Mouse (Mus musculus) forebrain, embryonic 11.5 days (tissue): ENCODE results near the gene Fndc3b. TPM values are rescaled to one million over a fixed set of nuclear protein-coding genes. Genes with fewer than 3 reads are reported as not detected.

ENCODE experiments used
- ATAC-seq: fragments of 200-750 bp; cut with Nextera tagmentation; replicated peaks from 2 replicates; pipeline ENCODE4 v1.8.0; 2017; ENCODE audit warnings: moderate TSS enrichment; ENCODE audit not compliant: low FRiP score
- DNase-seq: peaks from one replicate; pipeline ENCODE4 v3.0.0-alpha.2; 2017; ENCODE audit warnings: low spot score
- H3K27ac ChIP-seq: fragments of 300-500 bp; sonication (generic); 2 replicates; pipeline ENCODE4 v1.5.1; 2014; ENCODE audit warnings: low read depth, low read length
- H3K27me3 ChIP-seq: fragments of 300-500 bp; sonication (generic); 2 replicates; pipeline ENCODE4 v1.6.1; 2014; ENCODE audit warnings: mild to moderate bottlenecking, low read length, mixed read lengths; ENCODE audit not compliant: control insufficient read depth, insufficient read depth
- H3K36me3 ChIP-seq: fragments of 300-500 bp; sonication (generic); 2 replicates; pipeline ENCODE4 v1.6.1; 2014; ENCODE audit warnings: mild to moderate bottlenecking, low read length, moderate library complexity, mixed read lengths; ENCODE audit not compliant: control insufficient read depth, insufficient read depth
- H3K4me1 ChIP-seq: fragments of 300-500 bp; sonication (generic); replicated peaks from 2 replicates; pipeline ENCODE4 v1.6.1; 2014; ENCODE audit warnings: low read length, mixed read lengths; ENCODE audit not compliant: control insufficient read depth, insufficient read depth
- H3K4me2 ChIP-seq: fragments of 300-500 bp; sonication (generic); 2 replicates; pipeline ENCODE4 v1.6.1; 2014; ENCODE audit warnings: low read depth, mild to moderate bottlenecking, low read length, moderate library complexity, mixed read lengths; ENCODE audit not compliant: severe bottlenecking
- H3K4me3 ChIP-seq: fragments of 300-500 bp; sonication (generic); 2 replicates; pipeline ENCODE4 v1.5.1; 2014; ENCODE audit warnings: low read depth, low read length
- H3K9ac ChIP-seq: fragments of 300-500 bp; sonication (generic); 2 replicates; pipeline ENCODE4 v1.6.1; 2014; ENCODE audit warnings: low read length
- H3K9me3 ChIP-seq: fragments of 300-500 bp; sonication (generic); 2 replicates; pipeline ENCODE4 v1.6.1; 2016; ENCODE audit warnings: low read length, mixed read lengths; ENCODE audit not compliant: control insufficient read depth
- WGBS: fragments of 180-500 bp; shearing (Covaris S2); extraction: QIAGEN DNeasy Blood & Tissue Kit; methylation state at CpG from one replicate; pipeline ENCODE4 v1.1.7; 2014; 5-methylcytosine and 5-hydroxymethylcytosine counted together
- polyA plus RNA-seq: library from polyadenylated mRNA; unstranded; fragments of >200 nt; fragmentation: Nextera tagmentation; extraction: Ambion mirVana; gene quantifications from 2 replicates; pipeline ENCODE4 v1.2.1, GENCODE M21; 2014

The Fndc3b gene
- polyA plus RNA-seq = 11.3 and 11.9 TPM in 2 replicates

GRCm38 (mm10) chr3:27710648-27711428 is at the start of gene Fndc3b:
Gene Fndc3b, minus strand, starts transcription at chr3:27711307.
- Histone ChIP-seq H3K27ac (peak within 1 kb of the TSS; percentile 91), H3K9ac (peak within 1 kb of the TSS; percentile 83), H3K4me3 (peak within 1 kb of the TSS; percentile 78), H3K36me3 (no peaks in the 10 kb centered on the region), H3K4me2 (peak within 1 kb of the TSS; percentile 51), H3K9me3 (no peaks in the 10 kb centered on the region), H3K27me3 (peaks cover 4% of the 10 kb centered on the region; the same call in 1 of the 2 replicates), H3K4me1 (peaks cover 3% of the 10 kb centered on the region)
- under 1% methylated on average over 69 of the region's 90 CpGs for WGBS
- DNase-seq = peak; percentile 96
- ATAC-seq = peak; percentile 90

- WGBS = 77% methylated on average over 2 of the region's 2 CpGs
- Histone ChIP-seq H3K9me3 (no peaks in the 10 kb centered on the region), H3K27ac (no peak overlapping the region), H3K4me2 (no peak overlapping the region), H3K9ac (no peak overlapping the region), H3K4me1 (no peaks in the 10 kb centered on the region), H3K36me3 (no peaks in the 10 kb centered on the region), H3K27me3 (no peaks in the 10 kb centered on the region), H3K4me3 (no peak overlapping the region)
- ATAC-seq (no peak), DNase-seq (no peak)
Measured at GRCm38 (mm10) chr3:27760278-27760677, 49.2 kb upstream of the Fndc3b start.

- DNase-seq (no peak), ATAC-seq (no peak)
- Histone ChIP-seq H3K4me1 (no peaks in the 10 kb centered on the region), H3K27ac (no peak overlapping the region), H3K9me3 (no peaks in the 10 kb centered on the region), H3K9ac (no peak overlapping the region), H3K4me2 (no peak overlapping the region), H3K36me3 (no peaks in the 10 kb centered on the region), H3K27me3 (no peaks in the 10 kb centered on the region), H3K4me3 (no peak overlapping the region)
- WGBS = 60% methylated on average over 6 of the region's 6 CpGs
Measured at GRCm38 (mm10) chr3:27758976-27759375, 47.9 kb upstream of the Fndc3b start.

- DNase-seq (no peak), ATAC-seq (no peak)
- Histone ChIP-seq H3K9ac (no peak overlapping the region), H3K4me2 (no peak overlapping the region), H3K36me3 (no peaks in the 10 kb centered on the region), H3K27me3 (no peaks in the 10 kb centered on the region), H3K27ac (no peak overlapping the region), H3K4me1 (no peaks in the 10 kb centered on the region), H3K9me3 (no peaks in the 10 kb centered on the region), H3K4me3 (no peak overlapping the region)
- WGBS = 74% methylated on average over 5 of the region's 5 CpGs
Measured at GRCm38 (mm10) chr3:27751657-27752056, 40.5 kb upstream of the Fndc3b start.

- no peak for ATAC-seq
Measured at GRCm38 (mm10) chr3:27751156-27751555, 40.0 kb upstream of the Fndc3b start.

GRCm38 (mm10) chr3:27745651-27746050 is 34.5 kb upstream of the Fndc3b start:
- no peak for ATAC-seq
- H3K9ac ChIP-seq = no peak overlapping the region
- H3K36me3 ChIP-seq = no peaks in the 10 kb centered on the region
- H3K9me3 ChIP-seq = no peaks in the 10 kb centered on the region
- no peak overlapping the region for H3K4me3 ChIP-seq
- no peak overlapping the region for H3K27ac ChIP-seq
- H3K4me2 ChIP-seq = no peak overlapping the region
- no peaks in the 10 kb centered on the region for H3K4me1 ChIP-seq
- no peaks in the 10 kb centered on the region for H3K27me3 ChIP-seq
- DNase-seq = peak; percentile 41
- WGBS = 95% methylated on average over 9 of the region's 9 CpGs

More at GRCm38 (mm10) chr3:27751156-27751555, 40.0 kb upstream of the Fndc3b start:
- H3K27ac ChIP-seq = no peak overlapping the region
- DNase-seq = no peak
- no peaks in the 10 kb centered on the region for H3K4me1 ChIP-seq
- H3K27me3 ChIP-seq = no peaks in the 10 kb centered on the region
- H3K9me3 ChIP-seq = no peaks in the 10 kb centered on the region
- no peak overlapping the region for H3K4me3 ChIP-seq
- no peak overlapping the region for H3K9ac ChIP-seq
- H3K36me3 ChIP-seq = no peaks in the 10 kb centered on the region
- WGBS = 89% methylated on average over 5 of the region's 5 CpGs
- no peak overlapping the region for H3K4me2 ChIP-seq

GRCm38 (mm10) chr3:27744754-27745153 is 33.6 kb upstream of the Fndc3b start:
- DNase-seq = no peak
- H3K27me3 ChIP-seq = no peaks in the 10 kb centered on the region
- WGBS = 54% methylated on average over 7 of the region's 7 CpGs
- no peak overlapping the region for H3K27ac ChIP-seq
- H3K4me1 ChIP-seq = no peaks in the 10 kb centered on the region
- H3K4me3 ChIP-seq = no peak overlapping the region
- H3K9me3 ChIP-seq = no peaks in the 10 kb centered on the region
- H3K36me3 ChIP-seq = no peaks in the 10 kb centered on the region
- no peak for ATAC-seq
- no peak overlapping the region for H3K9ac ChIP-seq
- no peak overlapping the region for H3K4me2 ChIP-seq

GRCm38 (mm10) chr3:27743271-27744145 is 32.4 kb upstream of the Fndc3b start:
- no peaks in the 10 kb centered on the region for H3K4me1 ChIP-seq
- 89% methylated on average over 9 of the region's 9 CpGs for WGBS
- H3K4me2 ChIP-seq = no peak overlapping the region
- no peaks in the 10 kb centered on the region for H3K27me3 ChIP-seq
- no peak overlapping the region for H3K4me3 ChIP-seq
- H3K36me3 ChIP-seq = no peaks in the 10 kb centered on the region
- DNase-seq (no peak), ATAC-seq (no peak)
- H3K27ac ChIP-seq = no peak overlapping the region
- no peaks in the 10 kb centered on the region for H3K9me3 ChIP-seq
- no peak overlapping the region for H3K9ac ChIP-seq
